Mouse (Mus musculus): ENCODE data around the gene Cntd1. TPM values are rescaled to one million over a fixed set of nuclear protein-coding genes. Genes with fewer than 3 reads are reported as not detected.

Cntd1 gene
- polyA plus RNA-seq, 1 experiment from 2014 or later: 0.85 TPM

DNA sequence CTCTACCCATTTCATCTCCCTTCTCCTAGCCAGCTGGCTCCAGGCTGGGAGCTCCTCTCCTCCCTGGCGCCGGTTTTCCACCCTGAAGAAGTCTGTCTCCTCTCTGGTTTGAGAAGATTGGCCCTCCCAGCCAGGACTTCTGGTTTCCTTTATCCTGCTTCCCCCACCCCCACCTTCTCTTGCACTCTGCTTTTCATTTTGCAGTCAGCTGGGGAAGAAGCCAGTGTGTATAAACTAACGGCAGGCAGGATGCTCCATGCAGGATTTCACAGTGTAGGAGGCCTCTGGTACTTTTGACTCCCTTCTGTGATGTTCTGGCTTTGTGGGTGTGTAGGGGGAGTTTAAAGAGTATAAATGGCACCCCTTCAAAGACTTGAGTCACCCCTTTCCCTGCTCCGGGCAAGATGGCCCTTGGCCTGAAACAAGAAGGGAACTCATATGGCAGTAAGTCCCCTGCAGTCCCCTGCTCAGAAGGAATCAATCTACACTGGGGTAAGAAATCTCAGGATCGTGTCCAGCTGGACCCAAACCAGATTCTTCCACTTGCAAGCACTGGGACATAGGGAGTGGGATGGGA is 40.7 kb upstream of the Cntd1 start:
- no peak for ATAC-seq (ENCODE audit: low read depth)
- H3K4me3 ChIP-seq (replicated peaks): no peak overlapping the region
- no peak for DNase-seq
- no peak overlapping the region for H3K9ac ChIP-seq
- H3K4me2 ChIP-seq: no peak overlapping the region
- 39% methylated on average over 5 of the region's 5 CpGs for WGBS (ENCODE audit: insufficient replicate concordance)
- peaks cover 40% of the 10 kb centered on the region for H3K27me3 ChIP-seq
- H3K4me1 ChIP-seq (replicated peaks): no peaks in the 10 kb centered on the region; the same call in 1 of the 2 replicates
- H3K9me3 ChIP-seq (replicated peaks): no peaks in the 10 kb centered on the region
- no peaks in the 10 kb centered on the region for H3K36me3 ChIP-seq
- no peak overlapping the region for H3K27ac ChIP-seq

DNA sequence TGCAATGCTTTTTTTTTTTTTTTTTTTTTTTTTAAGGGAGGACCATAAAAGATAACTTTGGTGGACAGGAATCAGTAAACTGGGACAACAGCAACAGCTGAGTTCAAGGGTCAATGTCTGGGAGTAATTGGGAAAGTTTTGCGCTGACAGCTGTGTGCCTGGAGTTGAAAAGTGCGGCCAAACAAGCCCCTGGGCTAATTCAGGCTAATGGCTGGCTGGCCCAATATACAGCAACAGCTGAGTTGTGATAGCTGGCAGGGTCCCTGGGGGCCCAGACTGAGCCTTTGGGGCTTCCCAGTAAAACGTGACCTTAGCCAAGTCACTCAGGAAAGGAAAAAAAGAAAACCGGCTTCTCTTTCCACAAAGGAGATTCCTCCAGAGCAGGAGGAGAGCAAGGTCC is 33.7 kb upstream of the Cntd1 start:
- no peak overlapping the region; the same call in 1 of the 2 replicates for H3K27ac ChIP-seq
- 46% methylated on average over 4 of the region's 4 CpGs for WGBS (ENCODE audit: insufficient replicate concordance)

DNA sequence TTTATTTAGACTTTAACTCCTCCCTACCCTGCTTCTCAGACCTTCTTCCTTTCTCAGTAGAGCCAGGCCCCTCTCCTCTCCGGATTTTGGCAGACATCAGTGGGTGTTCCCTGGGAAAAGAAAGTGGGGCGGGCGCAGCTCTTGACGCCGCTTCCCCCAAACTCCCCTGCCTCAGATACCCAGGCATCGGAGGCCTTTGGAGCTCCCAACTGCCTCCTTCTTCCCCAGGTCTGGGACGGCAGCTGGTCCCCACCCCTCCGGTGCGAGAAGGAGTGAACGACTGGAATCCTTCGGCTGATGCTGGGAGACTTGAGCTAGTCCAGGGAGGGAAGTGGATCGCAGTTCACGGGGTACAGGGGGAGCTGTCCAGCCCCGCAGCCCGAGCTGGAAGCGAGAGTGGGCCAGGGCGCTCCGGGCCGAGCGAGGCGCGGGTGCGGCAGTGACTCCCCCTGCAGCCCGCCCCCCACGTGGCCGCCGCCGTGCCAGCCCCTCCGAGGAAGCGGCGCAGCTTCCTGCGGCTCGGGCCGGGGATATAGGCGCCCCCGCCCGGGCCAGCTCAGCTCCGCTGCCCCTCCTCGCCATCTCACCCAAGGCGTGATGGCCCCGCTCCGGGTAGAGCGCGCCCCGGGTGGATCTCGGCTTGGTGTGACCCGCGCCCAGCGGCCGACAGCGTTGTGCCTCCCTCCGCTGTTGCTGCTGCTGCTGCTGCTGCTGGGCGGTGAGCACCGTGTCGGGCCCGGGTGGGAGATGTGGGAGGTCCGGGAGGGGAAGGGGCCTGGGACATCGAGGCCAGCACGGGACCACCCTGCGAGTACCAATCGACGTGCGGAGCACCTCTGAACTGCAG is 32.7 kb upstream of the Cntd1 start, which contains the start of gene Ramp2:
Gene Ramp2, plus strand, starts transcription at position 174 of the 847 bp plus-strand sequence.
- DNase-seq (no peak), ATAC-seq (ENCODE audit: low read depth) (no peak)
- Histone ChIP-seq H3K4me3 (replicated peaks) (peak within 1 kb of the TSS; percentile 55), H3K4me1 (replicated peaks) (peaks cover 39% of the 10 kb centered on the region), H3K36me3 (no peaks in the 10 kb centered on the region), H3K27me3 (peaks cover 72% of the 10 kb centered on the region), H3K27ac (no peak within 1 kb of the TSS; the same call in none of the 2 replicates), H3K4me2 (peak within 1 kb of the TSS; percentile 69), H3K9me3 (replicated peaks) (no peaks in the 10 kb centered on the region), H3K9ac (peak within 1 kb of the TSS; percentile 54)
- WGBS (ENCODE audit: insufficient replicate concordance): 2% methylated on average over 59 of the region's 63 CpGs

More for the DNA sequence above, 33.7 kb upstream of the Cntd1 start:
- Histone ChIP-seq H3K9me3 (replicated peaks) (no peaks in the 10 kb centered on the region), H3K4me2 (0 out of 2 replicates have a peak overlapping the region, but pooled peaks have one; percentile 69), H3K9ac (no peak overlapping the region), H3K27me3 (peaks cover 73% of the 10 kb centered on the region), H3K4me3 (replicated peaks) (no peak overlapping the region), H3K4me1 (replicated peaks) (peaks cover 37% of the 10 kb centered on the region), H3K36me3 (no peaks in the 10 kb centered on the region)
- no peak for ATAC-seq (ENCODE audit: low read depth)
- DNase-seq: no peak

DNA sequence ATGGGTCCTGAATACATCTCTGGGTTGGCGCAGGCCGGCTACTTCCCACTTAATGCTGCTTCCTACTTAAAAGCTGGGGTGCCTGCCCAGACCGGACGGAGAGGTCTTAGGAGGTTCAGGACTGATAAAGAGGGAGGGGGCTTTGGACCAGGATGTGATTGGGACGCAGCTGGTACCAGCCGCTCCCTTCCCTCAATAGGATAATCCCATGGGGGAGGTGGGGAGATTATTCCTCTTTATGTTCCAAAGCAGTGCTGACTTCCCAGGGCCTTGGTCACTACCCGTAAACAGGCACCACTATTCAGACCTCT is 32.2 kb upstream of the Cntd1 start:
- WGBS (ENCODE audit: insufficient replicate concordance): 13% methylated on average over 7 of the region's 7 CpGs
- Histone ChIP-seq H3K27ac (no peak overlapping the region), H3K9ac (peak overlapping the region; percentile 54), H3K4me3 (replicated peaks) (peak overlapping the region; percentile 55), H3K27me3 (peaks cover 69% of the 10 kb centered on the region), H3K36me3 (no peaks in the 10 kb centered on the region), H3K4me2 (peak overlapping the region; percentile 69), H3K9me3 (replicated peaks) (no peaks in the 10 kb centered on the region), H3K4me1 (replicated peaks) (peaks cover 43% of the 10 kb centered on the region)
- ATAC-seq (ENCODE audit: low read depth) (no peak), DNase-seq (no peak)

DNA sequence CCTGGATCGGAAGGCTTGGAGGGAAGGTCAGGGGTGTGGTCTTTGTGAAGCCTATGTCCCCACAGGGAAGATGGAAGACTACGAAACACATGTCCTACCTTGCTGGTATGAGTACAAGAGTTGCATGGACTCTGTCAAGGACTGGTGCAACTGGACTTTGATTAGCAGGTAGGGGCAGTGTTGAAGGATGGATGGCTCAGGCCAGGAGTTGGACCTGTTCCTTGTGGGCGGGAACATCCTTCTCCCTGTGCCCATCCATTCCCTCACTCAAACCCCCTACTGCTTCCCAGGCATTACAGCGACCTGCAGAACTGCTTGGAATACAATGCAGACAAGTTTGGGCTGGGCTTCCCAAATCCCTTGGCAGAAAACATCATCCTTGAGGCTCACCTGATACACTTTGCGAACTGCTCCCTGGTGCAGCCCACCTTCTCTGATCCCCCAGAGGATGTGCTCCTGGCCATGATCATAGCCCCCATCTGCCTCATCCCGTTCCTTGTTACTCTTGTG is 31.2 kb upstream of the Cntd1 start:
- no peaks in the 10 kb centered on the region for H3K9me3 ChIP-seq (replicated peaks)
- DNase-seq: no peak
- 75% methylated on average over 6 of the region's 6 CpGs for WGBS (ENCODE audit: insufficient replicate concordance)
- H3K4me2 ChIP-seq: peak overlapping the region; percentile 69
- peak overlapping the region; percentile 55 for H3K4me3 ChIP-seq (replicated peaks)
- H3K27me3 ChIP-seq: peaks cover 59% of the 10 kb centered on the region
- H3K27ac ChIP-seq: no peak overlapping the region; the same call in 1 of the 2 replicates
- no peak overlapping the region for H3K9ac ChIP-seq
- no peak for ATAC-seq (ENCODE audit: low read depth)
- peaks cover 47% of the 10 kb centered on the region for H3K4me1 ChIP-seq (replicated peaks)
- H3K36me3 ChIP-seq: no peaks in the 10 kb centered on the region

DNA sequence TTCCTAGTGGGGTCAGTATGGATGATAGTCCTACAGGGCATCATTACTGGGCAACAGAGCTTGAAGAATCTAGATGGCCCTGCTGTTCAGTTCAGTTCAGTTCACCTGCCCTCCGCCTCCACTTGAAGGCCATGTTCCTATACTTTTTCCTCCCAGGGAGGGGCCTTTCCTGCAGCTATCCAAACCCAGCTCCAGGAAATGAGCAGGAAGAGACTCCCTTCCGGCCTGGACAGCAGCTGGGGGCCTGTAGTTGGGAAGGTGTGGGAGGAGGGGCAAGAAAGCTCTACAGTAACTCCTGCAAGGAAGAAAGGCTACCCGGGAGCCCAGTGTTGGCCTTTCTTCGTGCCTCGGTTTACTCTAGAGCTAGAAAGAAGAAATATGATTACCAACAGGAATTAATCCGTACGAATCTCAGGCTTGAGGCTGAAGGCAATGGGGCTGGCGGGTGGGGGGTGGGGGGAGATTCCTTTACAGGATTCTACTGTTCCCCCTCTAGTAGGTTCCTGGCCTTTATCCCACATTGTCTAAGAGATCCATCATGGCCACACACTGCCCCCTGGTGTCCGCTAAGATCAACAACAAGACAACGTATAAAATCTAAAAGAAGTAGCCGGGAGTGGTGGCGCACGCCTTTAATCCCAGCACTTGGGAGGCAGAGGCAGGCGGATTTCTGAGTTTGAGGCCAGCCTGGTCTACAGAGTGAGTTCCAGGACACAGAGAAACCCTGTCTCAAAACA is 30.4 kb upstream of the Cntd1 start:
- H3K4me2 ChIP-seq: no peak overlapping the region
- no peak overlapping the region for H3K27ac ChIP-seq
- 0 out of 2 replicates have a peak, but pooled peaks have one; percentile 32 for ATAC-seq (ENCODE audit: low read depth)

DNA sequence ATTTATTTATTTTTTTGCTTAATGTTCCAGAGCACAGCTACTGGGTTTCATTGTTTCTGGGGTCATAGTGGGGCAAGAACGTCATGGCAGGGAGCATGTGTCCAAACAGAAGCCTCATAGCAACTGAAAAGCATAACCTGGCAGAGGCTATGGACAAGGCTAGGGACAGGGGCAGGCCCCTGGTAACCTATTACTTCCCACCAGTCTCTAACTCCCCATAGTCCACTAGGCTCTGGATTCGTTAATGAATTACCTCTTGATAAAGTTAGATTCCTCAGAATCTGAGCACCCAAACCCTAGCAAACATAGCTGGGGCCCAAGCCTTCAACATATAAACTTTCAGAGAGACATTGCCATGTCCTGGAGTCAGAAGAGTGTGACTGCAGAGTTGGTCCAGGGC is 27.8 kb upstream of the Cntd1 start:
- DNase-seq (no peak), ATAC-seq (ENCODE audit: low read depth) (no peak)
- Histone ChIP-seq H3K27me3 (peaks cover 26% of the 10 kb centered on the region), H3K9ac (no peak overlapping the region), H3K36me3 (peaks cover 2% of the 10 kb centered on the region; the same call in 1 of the 2 replicates), H3K9me3 (replicated peaks) (no peaks in the 10 kb centered on the region), H3K4me2 (no peak overlapping the region), H3K4me3 (replicated peaks) (no peak overlapping the region), H3K27ac (peak overlapping the region; percentile 44), H3K4me1 (replicated peaks) (peaks cover 53% of the 10 kb centered on the region)
- 50% methylated on average over 2 of the region's 2 CpGs for WGBS (ENCODE audit: insufficient replicate concordance)

More for the DNA sequence above, 30.4 kb upstream of the Cntd1 start:
- 22% methylated on average over 14 of the region's 14 CpGs for WGBS (ENCODE audit: insufficient replicate concordance)
- DNase-seq: peak; percentile 31
- Histone ChIP-seq H3K27me3 (peaks cover 52% of the 10 kb centered on the region), H3K9ac (no peak overlapping the region), H3K4me3 (replicated peaks) (no peak overlapping the region), H3K36me3 (no peaks in the 10 kb centered on the region), H3K9me3 (replicated peaks) (no peaks in the 10 kb centered on the region), H3K4me1 (replicated peaks) (peaks cover 52% of the 10 kb centered on the region)

DNA sequence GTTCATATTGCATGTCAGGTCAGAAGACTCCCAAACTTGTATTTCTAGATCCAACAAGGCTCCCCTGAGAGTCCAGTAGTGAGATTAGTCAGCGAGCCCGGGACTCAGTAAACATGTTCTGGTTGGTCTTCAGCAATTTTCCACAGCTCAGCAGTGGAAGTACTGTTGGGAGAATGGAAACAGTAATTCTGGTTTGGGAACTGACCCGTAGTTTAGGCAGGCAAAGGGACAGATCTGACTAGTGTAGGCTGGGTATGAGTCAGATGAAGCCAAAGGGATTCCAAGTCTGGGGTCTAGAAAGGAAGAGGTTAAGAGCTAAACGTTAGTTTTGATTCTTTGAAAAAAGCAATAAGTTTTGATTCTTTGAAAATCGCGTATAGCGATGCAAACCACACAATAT is 25.9 kb upstream of the Cntd1 start:
- H3K27ac ChIP-seq: peak overlapping the region; percentile 94
- DNase-seq (peak; percentile 20), ATAC-seq (ENCODE audit: low read depth) (no peak)
- 7% methylated on average over 7 of the region's 7 CpGs for WGBS (ENCODE audit: insufficient replicate concordance)
- peak overlapping the region; percentile 95 for H3K4me2 ChIP-seq
- H3K27me3 ChIP-seq: peaks cover 6% of the 10 kb centered on the region
- peaks cover 62% of the 10 kb centered on the region for H3K4me1 ChIP-seq (replicated peaks)
- no peaks in the 10 kb centered on the region for H3K9me3 ChIP-seq (replicated peaks)
- H3K9ac ChIP-seq: peak overlapping the region; percentile 97
- peaks cover 18% of the 10 kb centered on the region for H3K36me3 ChIP-seq
- H3K4me3 ChIP-seq (replicated peaks): peak overlapping the region; percentile 93

DNA sequence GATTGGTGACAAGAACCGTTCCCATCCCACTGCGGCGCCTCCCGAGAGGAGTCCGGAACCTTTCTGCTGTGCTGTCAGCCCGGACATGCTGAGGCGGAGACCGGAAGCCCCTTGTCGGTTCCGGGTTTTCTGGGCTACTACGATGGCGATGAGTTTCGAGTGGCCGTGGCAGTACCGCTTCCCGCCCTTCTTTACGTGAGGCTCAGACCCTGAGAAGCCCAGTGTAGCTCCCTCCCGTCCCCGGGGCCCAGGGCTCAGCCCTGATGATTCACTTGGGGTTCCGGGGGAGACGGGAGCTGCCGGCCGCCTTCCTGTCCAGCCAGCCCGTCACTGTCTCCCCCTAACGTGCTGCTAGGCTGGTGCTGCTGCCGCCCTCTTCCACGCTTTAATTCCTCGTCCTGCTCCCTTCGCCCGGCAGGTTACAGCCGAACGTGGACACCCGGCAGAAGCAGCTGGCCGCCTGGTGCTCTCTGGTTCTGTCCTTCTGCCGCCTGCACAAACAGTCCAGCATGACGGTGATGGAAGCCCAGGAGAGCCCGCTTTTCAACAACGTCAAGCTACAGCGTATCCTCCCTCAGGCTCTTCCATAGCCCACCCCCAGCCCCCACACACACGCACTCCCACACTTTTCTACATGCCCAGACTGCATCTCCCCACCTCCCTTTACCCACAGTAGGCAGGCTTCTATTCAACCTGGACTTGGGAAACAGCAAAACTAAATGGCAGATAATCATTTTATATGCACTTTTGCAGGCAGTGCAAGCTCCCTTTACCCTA is 25.0 kb upstream of the Cntd1 start, which contains the start of gene Vps25:
Gene Vps25, plus strand, starts transcription at position 95 of the 777 bp plus-strand sequence.
- ATAC-seq (ENCODE audit: low read depth) (peak; percentile 88), DNase-seq (peak; percentile 76)
- Histone ChIP-seq H3K4me1 (replicated peaks) (peaks cover 65% of the 10 kb centered on the region), H3K27me3 (no peaks in the 10 kb centered on the region), H3K4me2 (peak within 1 kb of the TSS; percentile 95), H3K4me3 (replicated peaks) (peak within 1 kb of the TSS; percentile 93), H3K9me3 (replicated peaks) (no peaks in the 10 kb centered on the region), H3K9ac (peak within 1 kb of the TSS; percentile 97), H3K36me3 (peaks cover 26% of the 10 kb centered on the region), H3K27ac (peak within 1 kb of the TSS; percentile 94)
- WGBS (ENCODE audit: insufficient replicate concordance): under 1% methylated on average over 40 of the region's 40 CpGs
